Mouse (Mus musculus) intestine, embryonic 16.5 days (tissue): ENCODE data around the gene Synj1. TPM values are rescaled to one million over a fixed set of nuclear protein-coding genes. Genes with fewer than 3 reads are reported as not detected.

Source experiments
- ATAC-seq: fragments of 200-750 bp; cut with Nextera tagmentation; 2 replicates; pipeline ENCODE4 v1.8.0; 2017; ENCODE audit warnings: moderate TSS enrichment, moderate library complexity
- H3K27ac ChIP-seq: fragments of 300-500 bp; sonication (generic); 2 replicates; pipeline ENCODE4 v1.5.1; 2014; ENCODE audit warnings: mild to moderate bottlenecking, low read length
- H3K27me3 ChIP-seq: fragments of 300-500 bp; sonication (generic); replicated peaks from 2 replicates; pipeline ENCODE4 v1.6.1; 2014; ENCODE audit warnings: low read length, control low read depth, mixed read lengths; ENCODE audit not compliant: control insufficient read depth, insufficient read depth
- H3K36me3 ChIP-seq: fragments of 300-500 bp; sonication (generic); 2 replicates; pipeline ENCODE4 v1.6.1; 2014; ENCODE audit warnings: low read length, control low read depth; ENCODE audit not compliant: control insufficient read depth, insufficient read depth
- H3K4me1 ChIP-seq: fragments of 300-500 bp; sonication (generic); 2 replicates; pipeline ENCODE4 v1.6.1; 2014; ENCODE audit warnings: low read length, control low read depth, mixed read lengths; ENCODE audit not compliant: control insufficient read depth, insufficient read depth
- H3K4me2 ChIP-seq: fragments of 300-500 bp; sonication (generic); 2 replicates; pipeline ENCODE4 v1.6.1; 2014; ENCODE audit warnings: low read depth, low read length, control low read depth
- H3K4me3 ChIP-seq: fragments of 300-500 bp; sonication (generic); 2 replicates; pipeline ENCODE4 v1.5.1; 2014; ENCODE audit warnings: mild to moderate bottlenecking, low read length
- H3K9ac ChIP-seq: fragments of 300-500 bp; sonication (generic); 2 replicates; pipeline ENCODE4 v1.6.1; 2014; ENCODE audit warnings: low read depth, low read length
- H3K9me3 ChIP-seq: fragments of 300-500 bp; sonication (generic); 2 replicates; pipeline ENCODE4 v1.6.1; 2016; ENCODE audit warnings: low read length, control low read depth; ENCODE audit not compliant: control insufficient read depth
- WGBS: fragments of 180-500 bp; shearing (Covaris S2); extraction: QIAGEN DNeasy Blood & Tissue Kit; methylation state at CpG from one replicate; pipeline ENCODE4 v1.1.7; 2014; 5-methylcytosine and 5-hydroxymethylcytosine counted together
- microRNA-seq: library from miRNA; unstranded; fragments of <30 nt; microRNA quantifications from one replicate; pipeline ENCODE4, GENCODE M21; 2016
- polyA plus RNA-seq: library from polyadenylated mRNA; unstranded; fragments of >200 nt; fragmentation: Nextera tagmentation; extraction: Ambion mirVana; gene quantifications from 2 replicates; pipeline ENCODE4 v1.2.1, GENCODE M21; 2015

Gene Synj1
- polyA plus RNA-seq, 1 experiment from 2014 or later: 16.5 TPM

DNA sequence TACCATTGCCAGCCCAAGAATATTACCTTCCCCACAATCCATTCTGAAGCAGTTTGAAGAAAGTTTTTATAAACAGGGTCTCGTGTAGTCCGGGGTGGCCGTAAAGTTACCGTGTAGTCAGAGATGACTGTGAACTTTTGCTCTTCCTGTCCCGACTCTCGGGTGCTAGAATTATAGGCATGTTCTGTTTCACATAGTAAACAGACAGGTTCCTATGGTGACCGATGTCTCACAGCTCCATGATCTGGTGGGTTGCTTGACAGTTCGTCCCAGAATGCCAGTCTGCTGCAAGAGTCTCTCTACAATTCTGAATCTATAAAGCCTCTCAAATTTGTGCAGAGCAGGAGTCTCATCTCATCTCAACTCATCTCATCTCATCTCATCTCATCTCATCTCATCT lies 119.0 kb downstream of the Synj1 start:
- ATAC-seq: no peak
- H3K9ac ChIP-seq: no peak overlapping the region
- H3K36me3 ChIP-seq: no peaks in the 10 kb centered on the region
- WGBS: 19% methylated on average over 8 of the region's 8 CpGs
- H3K4me3 ChIP-seq: no peak overlapping the region
- no peaks in the 10 kb centered on the region; the same call in 1 of the 2 replicates for H3K9me3 ChIP-seq
- H3K4me1 ChIP-seq: peaks cover 3% of the 10 kb centered on the region; the same call in 1 of the 2 replicates
- H3K27ac ChIP-seq: no peak overlapping the region
- no peak overlapping the region for H3K4me2 ChIP-seq
- no peaks in the 10 kb centered on the region for H3K27me3 ChIP-seq

DNA sequence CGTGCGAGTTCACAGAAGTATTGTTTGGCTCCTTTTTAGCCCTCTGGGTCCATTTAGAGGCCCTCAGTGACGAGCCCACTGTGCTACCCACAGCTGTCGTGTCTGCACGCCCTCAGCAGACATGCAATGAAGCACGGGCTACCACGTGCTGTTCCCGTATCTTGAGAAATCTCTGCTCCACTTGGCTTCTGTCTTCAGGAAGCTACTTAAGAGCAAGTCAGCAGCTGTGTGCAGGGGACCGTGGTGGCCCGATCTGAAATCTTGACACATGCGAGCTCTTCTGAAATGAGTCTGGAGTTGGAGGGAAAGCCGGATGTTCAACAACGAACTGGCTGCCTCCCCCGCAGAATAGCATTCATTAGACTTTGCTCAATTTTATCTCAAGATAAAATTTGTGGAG lies 119.5 kb downstream of the Synj1 start:
- 48% methylated on average over 14 of the region's 14 CpGs for WGBS
- Histone ChIP-seq H3K4me1 (peaks cover 3% of the 10 kb centered on the region; the same call in 1 of the 2 replicates), H3K9me3 (no peaks in the 10 kb centered on the region; the same call in 1 of the 2 replicates), H3K27me3 (no peaks in the 10 kb centered on the region), H3K36me3 (no peaks in the 10 kb centered on the region), H3K9ac (no peak overlapping the region; the same call in 1 of the 2 replicates), H3K4me3 (no peak overlapping the region), H3K27ac (no peak overlapping the region), H3K4me2 (no peak overlapping the region)
- ATAC-seq: peak; percentile 42; the same call in 1 of the 2 replicates

DNA sequence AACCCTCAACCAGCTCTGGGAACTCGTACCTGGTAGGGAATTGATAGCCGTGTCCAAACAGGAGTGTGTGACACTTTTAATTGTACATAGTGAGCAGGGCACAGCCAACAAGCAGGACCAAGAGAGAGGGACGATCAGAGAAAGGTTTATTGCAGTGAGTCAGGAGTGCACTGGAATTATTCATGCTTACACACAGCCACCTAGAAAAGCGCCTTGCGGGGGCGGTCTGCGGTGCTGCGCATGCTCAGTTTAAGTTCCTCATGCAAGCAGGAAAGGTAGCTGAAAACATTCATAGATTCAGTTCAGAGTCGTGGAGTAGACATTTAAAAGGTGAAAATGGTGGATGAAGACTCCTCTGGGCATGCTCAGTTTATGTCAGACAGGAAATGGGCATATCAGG lies 120.4 kb downstream of the Synj1 start:
- Histone ChIP-seq H3K4me1 (peaks cover 3% of the 10 kb centered on the region; the same call in 1 of the 2 replicates), H3K9ac (no peak overlapping the region), H3K4me2 (no peak overlapping the region), H3K9me3 (no peaks in the 10 kb centered on the region; the same call in 1 of the 2 replicates), H3K27ac (no peak overlapping the region), H3K36me3 (no peaks in the 10 kb centered on the region), H3K4me3 (no peak overlapping the region), H3K27me3 (no peaks in the 10 kb centered on the region)
- no peak for ATAC-seq
- WGBS: 85% methylated on average over 9 of the region's 9 CpGs

Small RNA genes lying within 50 kb of the gene (microRNA-seq; reads per million reads assigned to microRNA genes)
- not detected for gene Gm22933

Other genes with a start within 250 kb of the Synj1 start
- gene Urb1, start 200.9 kb downstream of the Synj1 start, polyA plus RNA-seq: 5.6 and 6.2 TPM in 2 replicates
- gene Eva1c, start 184.6 kb downstream of the Synj1 start, polyA plus RNA-seq: 0.61 and 0.70 TPM in 2 replicates
- 34.0 and 40.9 TPM in 2 replicates for gene Cfap298, start 76.2 kb downstream of the Synj1 start, polyA plus RNA-seq
- 33.4 and 35.9 TPM in 2 replicates for gene Paxbp1, start 33.2 kb upstream of the Synj1 start, polyA plus RNA-seq
- 0.17 and 0.22 TPM in 2 replicates for gene 4932438H23Rik, start 83.8 kb upstream of the Synj1 start, polyA plus RNA-seq
- gene Olig2, start 214.1 kb upstream of the Synj1 start, polyA plus RNA-seq: not detected in 2 replicates